Mouse (Mus musculus) ovary, postnatal 36 days (tissue): ENCODE data around the gene Zfpm1.
"Not testable (repeated sequence)": the region's sequence is repeated elsewhere in the genome, so short reads cannot be mapped to it uniquely, and the experiment has no call there.

Experiments used
- DNase-seq: peaks from one replicate; pipeline ENCODE4 v3.0.0; 2022; ENCODE audit warnings: low spot score, mixed read lengths

The Zfpm1 gene

DNA sequence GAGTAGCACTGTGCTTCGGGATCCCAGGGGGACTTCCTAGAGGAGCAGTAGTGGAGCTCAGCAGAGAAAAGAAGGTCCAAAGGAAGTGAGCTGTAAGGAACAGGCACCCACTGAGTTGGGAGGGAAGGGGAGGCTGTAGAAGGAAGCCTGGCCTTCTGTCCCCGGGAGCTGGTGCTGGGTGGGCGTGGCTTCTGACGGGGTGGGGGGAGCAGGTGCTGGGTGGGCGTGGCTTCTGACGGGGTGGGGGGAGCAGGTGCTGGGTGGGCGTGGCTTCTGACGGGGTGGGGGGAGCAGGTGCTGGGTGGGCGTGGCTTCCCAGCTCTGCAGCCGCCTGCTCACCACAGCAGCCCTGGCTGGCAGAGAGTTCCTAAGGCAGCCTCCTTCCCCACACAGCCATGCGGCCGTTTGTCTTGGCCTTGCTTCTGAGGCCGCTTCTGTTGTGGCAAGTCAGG is 42.0 kb downstream of the Zfpm1 start:
- DNase-seq = not testable (repeated sequence)

DNA sequence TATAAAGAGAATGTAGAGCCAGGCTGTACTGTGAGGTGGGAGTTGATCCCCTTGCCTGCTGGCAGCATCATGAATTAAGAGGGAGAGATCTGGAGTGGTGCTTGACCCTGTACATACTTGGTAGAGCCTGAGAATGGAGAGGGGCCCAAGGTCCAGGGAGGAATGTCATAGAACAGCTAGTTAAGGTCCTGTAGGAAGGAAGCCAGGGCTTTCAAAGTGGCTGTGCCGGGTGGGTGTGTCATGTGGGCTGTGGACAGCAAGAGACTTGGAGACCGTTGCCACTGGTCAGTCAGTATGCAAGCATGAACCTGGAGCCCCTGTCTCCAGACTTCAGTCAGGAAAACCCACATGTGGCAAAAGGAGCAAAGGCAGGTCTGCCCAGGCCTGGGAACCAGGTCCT is 43.3 kb downstream of the Zfpm1 start:
- DNase-seq = no peak

DNA sequence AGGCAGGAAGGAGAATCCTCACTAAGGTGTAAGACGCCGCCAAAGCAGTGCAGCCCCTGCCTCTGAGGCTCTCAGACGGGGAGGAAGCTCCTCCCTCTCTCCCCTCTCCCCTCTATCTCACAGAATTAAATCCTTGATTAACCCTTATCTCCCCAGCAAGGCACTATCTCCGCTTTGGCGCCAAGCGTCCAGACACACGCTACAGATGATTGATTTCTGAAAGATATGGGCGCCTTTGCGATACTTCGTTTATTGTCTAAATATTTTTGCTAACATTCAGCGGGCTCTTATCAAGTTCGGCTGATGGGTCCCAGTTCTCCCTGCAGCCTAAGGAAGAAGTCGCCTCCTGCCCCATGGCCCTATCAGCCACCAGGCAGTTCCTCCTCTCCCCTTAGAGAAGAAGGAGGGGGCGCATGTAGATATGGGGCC is 44.2 kb downstream of the Zfpm1 start:
- DNase-seq = no peak

GRCm38 (mm10) chr8:122329072-122329471 is 47.1 kb downstream of the Zfpm1 start:
- DNase-seq = no peak

GRCm38 (mm10) chr8:122329553-122330239 is 47.8 kb downstream of the Zfpm1 start:
- no peak for DNase-seq

GRCm38 (mm10) chr8:122330446-122331133 is 48.6 kb downstream of the Zfpm1 start:
- no peak for DNase-seq

- no peak for DNase-seq
Observed at GRCm38 (mm10) chr8:122331134-122331523, 49.2 kb downstream of the Zfpm1 start.

- DNase-seq = peak; percentile 83
Observed at GRCm38 (mm10) chr8:122332753-122333506, 51.0 kb downstream of the Zfpm1 start.

DNA sequence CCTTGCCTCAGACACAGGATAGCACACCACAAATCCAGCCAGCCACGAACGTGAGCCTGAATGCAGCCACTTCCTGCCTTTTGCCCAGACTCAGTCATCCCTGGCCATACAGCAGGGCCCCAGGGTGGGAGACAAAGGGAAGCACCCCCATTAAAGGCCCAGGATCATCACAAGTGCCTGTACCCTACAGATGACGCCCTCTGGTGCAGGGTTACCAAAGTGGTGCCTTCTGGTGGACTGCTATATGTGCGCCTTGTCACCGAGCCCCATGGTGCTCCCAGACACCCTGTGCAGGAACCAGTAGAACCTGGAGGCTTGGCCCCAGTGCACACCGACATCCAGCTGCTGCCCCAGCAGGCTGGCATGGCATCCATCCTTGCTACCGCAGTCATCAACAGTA is 51.6 kb downstream of the Zfpm1 start:
- no peak for DNase-seq

DNA sequence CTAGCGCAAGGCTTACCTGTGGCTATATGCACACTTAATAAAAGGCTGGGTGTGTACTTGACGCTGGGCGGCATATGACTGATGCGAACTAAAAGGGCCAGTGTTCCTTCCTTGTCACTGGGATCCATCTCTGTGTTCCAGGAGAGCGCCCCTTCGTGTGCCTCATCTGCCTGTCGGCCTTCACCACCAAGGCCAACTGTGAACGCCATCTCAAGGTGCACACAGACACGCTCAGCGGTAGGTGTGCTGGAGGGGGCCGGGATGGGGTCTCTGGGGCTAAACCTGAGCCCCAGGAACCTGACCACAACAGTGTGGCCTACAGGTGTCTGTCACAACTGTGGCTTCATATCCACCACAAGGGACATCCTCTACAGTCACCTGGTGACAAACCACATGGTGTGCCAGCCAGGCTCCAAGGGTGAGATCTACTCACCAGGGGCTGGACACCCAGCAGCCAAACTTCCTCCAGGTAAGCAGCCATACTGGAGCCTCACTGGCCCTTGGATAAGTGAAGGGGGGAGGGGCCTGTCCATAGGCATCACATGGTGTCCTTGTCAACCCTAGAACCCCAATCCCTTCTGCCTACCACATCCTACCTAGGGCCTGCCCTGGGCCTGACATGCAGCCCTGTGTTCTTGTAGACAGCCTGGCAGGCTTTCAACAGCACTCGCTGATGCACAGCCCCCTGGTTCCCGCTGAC is 53.0 kb downstream of the Zfpm1 start:
- DNase-seq = no peak

DNA sequence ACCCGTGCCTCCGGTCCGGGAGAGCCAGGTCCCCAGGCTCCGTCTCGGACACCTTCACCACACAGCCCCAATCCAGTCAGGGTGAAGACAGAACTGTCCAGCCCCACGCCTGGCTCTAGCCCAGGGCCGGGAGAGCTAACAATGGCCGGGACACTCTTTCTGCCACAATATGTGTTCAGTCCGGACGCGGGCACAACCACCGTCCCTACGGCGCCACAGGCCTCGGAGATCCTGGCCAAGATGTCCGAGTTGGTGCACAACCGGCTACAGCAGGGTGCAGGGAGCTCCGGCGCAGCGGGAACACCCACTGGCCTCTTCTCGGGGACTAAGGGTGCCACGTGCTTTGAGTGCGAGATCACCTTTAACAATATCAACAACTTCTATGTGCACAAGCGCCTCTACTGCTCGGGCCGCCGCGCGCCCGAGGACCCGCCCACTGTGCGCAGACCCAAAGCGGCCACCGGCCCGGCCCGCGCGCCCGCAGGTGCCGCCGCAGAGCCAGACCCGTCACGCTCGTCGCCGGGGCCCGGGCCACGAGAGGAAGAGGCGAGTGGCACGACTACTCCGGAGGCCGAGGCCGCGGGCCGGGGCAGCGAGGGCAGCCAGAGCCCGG is 53.8 kb downstream of the Zfpm1 start:
- no peak for DNase-seq

- peak; percentile 25 for DNase-seq
Observed at GRCm38 (mm10) chr8:122336251-122336910, 54.4 kb downstream of the Zfpm1 start.

DNA sequence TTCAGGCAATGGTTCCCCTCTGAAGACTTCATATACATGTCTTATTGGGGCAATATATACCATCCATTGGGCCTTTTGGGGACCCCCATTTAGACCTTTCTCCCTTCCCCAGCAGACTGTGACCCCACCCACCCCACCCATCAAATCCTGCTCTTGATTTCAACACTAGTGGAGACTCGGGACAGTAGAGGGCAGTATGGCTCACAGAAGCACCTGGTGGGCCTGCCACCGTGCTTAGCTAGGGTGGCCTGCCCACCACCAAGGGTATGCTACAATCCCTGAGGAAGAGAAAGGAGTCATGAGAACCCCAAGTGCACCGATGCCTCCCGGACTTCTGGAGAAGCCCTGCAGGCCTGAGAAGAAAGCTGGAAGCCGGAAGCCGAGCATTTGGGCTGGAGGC is 56.9 kb downstream of the Zfpm1 start:
- no peak for DNase-seq

DNA sequence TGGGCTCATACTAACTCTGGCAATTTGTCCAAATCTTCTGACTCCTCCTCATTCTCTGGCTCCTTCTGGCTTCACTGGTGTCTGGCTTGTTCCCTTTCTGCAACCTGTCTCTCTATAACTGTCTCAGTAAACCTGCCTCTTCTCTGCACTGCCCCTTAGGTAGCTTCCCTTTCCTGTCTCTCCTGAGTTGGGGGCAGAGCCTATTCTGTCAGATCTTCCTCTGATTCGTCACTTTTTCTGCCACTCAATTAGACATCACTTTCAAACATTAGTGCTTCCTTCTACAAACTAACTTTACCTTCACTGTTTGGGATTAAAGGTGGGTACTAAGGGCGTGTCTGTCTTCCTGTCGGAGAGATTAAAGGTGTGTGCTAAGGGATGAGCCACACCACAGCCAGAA is 58.8 kb downstream of the Zfpm1 start:
- DNase-seq = no peak

- DNase-seq = no peak
Observed at GRCm38 (mm10) chr8:122341790-122342189, 59.8 kb downstream of the Zfpm1 start.

GRCm38 (mm10) chr8:122342362-122342761 is 60.4 kb downstream of the Zfpm1 start:
- no peak for DNase-seq

GRCm38 (mm10) chr8:122342806-122343209 is 60.9 kb downstream of the Zfpm1 start:
- DNase-seq = no peak

DNA sequence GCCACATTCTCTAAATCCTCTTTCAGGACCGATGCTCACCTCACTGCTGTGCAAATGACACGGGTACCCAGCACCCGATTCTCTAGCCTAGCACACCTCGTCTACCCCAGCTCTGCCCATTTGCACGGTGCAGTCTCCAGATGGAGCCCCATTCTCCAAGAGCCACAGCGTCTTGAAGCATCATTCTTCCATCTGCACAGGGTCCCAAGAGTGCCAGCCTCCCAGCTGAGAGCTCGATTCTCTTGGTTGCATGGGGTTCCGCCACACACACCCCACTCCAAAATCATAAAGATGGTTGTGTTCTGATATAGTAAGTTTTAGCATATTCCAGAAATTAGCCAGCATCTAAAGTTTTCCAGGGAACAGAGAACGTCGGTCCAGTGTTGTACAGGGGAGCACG is 61.4 kb downstream of the Zfpm1 start:
- no peak for DNase-seq

DNA sequence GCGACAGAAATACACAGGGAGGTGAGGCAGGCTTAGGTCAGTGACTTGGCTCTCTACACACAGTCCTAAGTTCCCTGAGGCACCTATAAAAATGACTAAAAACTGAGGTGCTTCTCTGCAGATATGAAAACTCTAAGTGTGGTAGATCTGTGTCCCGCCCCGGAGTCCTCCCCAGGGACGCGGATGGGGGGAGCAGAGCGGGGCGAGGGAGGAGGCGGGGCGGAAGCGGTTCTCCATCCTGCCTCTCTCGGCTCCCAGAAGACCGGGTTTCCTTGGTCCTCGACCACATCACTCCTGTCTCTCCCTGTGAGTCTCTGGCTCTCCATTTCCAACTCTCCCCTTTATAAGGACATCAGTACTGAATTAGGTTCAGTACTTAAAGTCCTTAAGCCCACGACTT is 61.8 kb downstream of the Zfpm1 start:
- no peak for DNase-seq

- DNase-seq = no peak
Observed at GRCm38 (mm10) chr8:122344219-122344618, 62.3 kb downstream of the Zfpm1 start.
